Mouse (Mus musculus) cerebellum, adult 8-10 months (tissue): ENCODE results near the gene Tut1.
"Not testable (repeated sequence)": the region's sequence is repeated elsewhere in the genome, so short reads cannot be mapped to it uniquely, and the experiment has no call there.

Experiments
- DNase-seq: peaks from one replicate; pipeline ENCODE4 v3.0.0; 2022

Gene Tut1

GRCm38 (mm10) chr19:8984255-8984868 is 30.7 kb downstream of the Tut1 start:
- DNase-seq = no peak

GRCm38 (mm10) chr19:8985891-8986290 is 32.2 kb downstream of the Tut1 start:
- DNase-seq = no peak

- no peak for DNase-seq
These were observed 34.2 kb downstream of the Tut1 start for GRCm38 (mm10) chr19:8987816-8988215.

GRCm38 (mm10) chr19:8988346-8989065 is 34.9 kb downstream of the Tut1 start:
- no peak for DNase-seq

GRCm38 (mm10) chr19:8989066-8989566 is 35.5 kb downstream of the Tut1 start, which contains the start of gene Ahnak:
TSS of gene Ahnak (plus strand) at chr19:8989284.
- no peak for DNase-seq

- DNase-seq = no peak
These were observed 36.2 kb downstream of the Tut1 start for GRCm38 (mm10) chr19:8989567-8990431.

GRCm38 (mm10) chr19:8990432-8991102 is 36.9 kb downstream of the Tut1 start:
- DNase-seq = no peak

GRCm38 (mm10) chr19:8991245-8991870 is 37.7 kb downstream of the Tut1 start:
- no peak for DNase-seq

GRCm38 (mm10) chr19:8991871-8992735 is 38.5 kb downstream of the Tut1 start:
- DNase-seq = no peak

- DNase-seq = peak; percentile 38
These were observed 39.4 kb downstream of the Tut1 start for GRCm38 (mm10) chr19:8992769-8993624.

GRCm38 (mm10) chr19:8993625-8993912 is 39.9 kb downstream of the Tut1 start:
- no peak for DNase-seq

- DNase-seq = no peak
These were observed 41.4 kb downstream of the Tut1 start for GRCm38 (mm10) chr19:8994813-8995607.

- no peak for DNase-seq
These were observed 43.0 kb downstream of the Tut1 start for GRCm38 (mm10) chr19:8996601-8997000.

GRCm38 (mm10) chr19:8997546-8997945 is 43.9 kb downstream of the Tut1 start:
- no peak for DNase-seq

GRCm38 (mm10) chr19:8998546-8998945 is 44.9 kb downstream of the Tut1 start:
- no peak for DNase-seq

GRCm38 (mm10) chr19:8999223-8999622 is 45.6 kb downstream of the Tut1 start:
- DNase-seq = no peak

- DNase-seq = not testable (repeated sequence)
These were observed 53.3 kb downstream of the Tut1 start for GRCm38 (mm10) chr19:9006915-9007314.
